Mouse (Mus musculus) ES-Bruce4 (cell line): ENCODE results near the gene Psmd11. TPM values are rescaled to one million over a fixed set of nuclear protein-coding genes. Genes with fewer than 3 reads are reported as not detected.

Experiments used
- H3K27ac ChIP-seq: 2 replicates; pipeline ENCODE4 v1.5.1; 2012; ENCODE audit warnings: low read length, inconsistent platforms; ENCODE audit not compliant: insufficient read depth
- H3K27me3 ChIP-seq: 2 replicates; pipeline ENCODE4 v1.6.1; 2012; ENCODE audit warnings: mild to moderate bottlenecking, low read length, inconsistent platforms; ENCODE audit not compliant: control insufficient read depth, poor library complexity, insufficient read depth, severe bottlenecking
- H3K36me3 ChIP-seq: 2 replicates; pipeline ENCODE4 v1.6.1; 2012; ENCODE audit warnings: inconsistent platforms, mild to moderate bottlenecking, low read length, moderate library complexity; ENCODE audit not compliant: control insufficient read depth, poor library complexity, insufficient read depth, severe bottlenecking
- H3K4me1 ChIP-seq: one replicate; pipeline ENCODE4 v1.8.1; 2011; ENCODE audit warnings: low read length; ENCODE audit not compliant: control insufficient read depth, insufficient read depth
- H3K4me3 ChIP-seq: 2 replicates; pipeline ENCODE4 v1.5.1; 2011; ENCODE audit warnings: low read depth, mild to moderate bottlenecking, low read length
- H3K9ac ChIP-seq: 2 replicates; pipeline ENCODE4 v1.6.1; 2012; ENCODE audit warnings: low read depth, mild to moderate bottlenecking, inconsistent platforms; ENCODE audit not compliant: poor library complexity, severe bottlenecking
- H3K9me3 ChIP-seq: replicated peaks from 2 replicates; pipeline ENCODE4 v1.6.1; 2012; ENCODE audit warnings: mild to moderate bottlenecking, low read length, inconsistent platforms; ENCODE audit not compliant: control insufficient read depth, poor library complexity, insufficient read depth, severe bottlenecking
- CTCF ChIP-seq: IDR thresholded peaks from one replicate; pipeline ENCODE4 v1.8.1; 2011; ENCODE audit warnings: low read depth, low read length
- EP300 ChIP-seq: IDR thresholded peaks from 2 replicates; pipeline ENCODE4 v1.6.1; 2011; ENCODE audit warnings: low read depth, low read length; ENCODE audit not compliant: insufficient read depth
- POLR2A ChIP-seq: IDR thresholded peaks from one replicate; pipeline ENCODE4 v1.8.1; 2011; ENCODE audit warnings: low read length; ENCODE audit not compliant: insufficient read depth
- polyA plus RNA-seq: library from polyadenylated mRNA; stranded (reverse); fragments of >200 nt; gene quantifications from 2 replicates; pipeline ENCODE4 v1.2.4, GENCODE M21; 2011; ENCODE audit warnings: low read depth; ENCODE audit not compliant: missing spikeins, insufficient read depth, insufficient read length

The Psmd11 gene
- polyA plus RNA-seq, 1 experiment = 261 TPM

DNA sequence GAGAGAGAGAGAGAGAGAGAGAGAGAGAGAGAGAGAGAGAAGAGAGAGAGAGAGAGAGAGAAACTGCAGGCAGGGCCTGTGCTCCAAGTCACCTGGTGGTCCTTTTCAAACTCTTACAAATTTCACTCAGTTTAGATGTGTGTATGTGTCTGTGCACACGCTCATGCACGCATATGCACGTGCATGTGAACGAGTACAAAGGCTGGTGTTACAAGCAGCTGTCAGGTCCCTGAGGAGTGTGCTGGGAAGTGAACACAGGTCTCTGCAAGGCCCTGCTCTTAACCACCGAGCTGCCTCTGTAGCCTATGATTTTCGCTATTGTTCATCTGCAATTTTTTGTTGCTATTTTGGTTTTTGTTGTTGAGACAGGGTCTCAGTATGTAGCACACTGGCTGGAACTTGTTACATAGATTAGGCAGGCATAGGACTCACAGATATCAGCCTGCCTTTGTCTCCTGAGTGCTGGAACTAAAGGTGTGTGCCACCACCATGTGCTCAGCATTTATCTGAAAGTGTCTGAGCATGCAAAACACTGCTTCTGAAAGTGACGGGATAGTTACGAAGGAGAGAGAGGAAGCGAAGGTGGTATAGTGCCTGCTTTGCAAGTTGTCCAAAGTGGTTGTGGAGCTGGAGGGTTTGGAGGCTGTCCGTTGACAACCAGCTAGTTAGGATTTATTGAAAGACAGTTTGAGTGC lies 69.0 kb downstream of the Psmd11 start:
- Histone ChIP-seq H3K9ac (no peak overlapping the region), H3K4me1 (no peaks in the 10 kb centered on the region), H3K9me3 (no peaks in the 10 kb centered on the region), H3K36me3 (no peaks in the 10 kb centered on the region), H3K27me3 (no peaks in the 10 kb centered on the region), H3K27ac (no peak overlapping the region), H3K4me3 (no peak overlapping the region)
- no peak for TF ChIP-seq EP300
- TF ChIP-seq POLR2A = no peak
- TF ChIP-seq CTCF = no peak

DNA sequence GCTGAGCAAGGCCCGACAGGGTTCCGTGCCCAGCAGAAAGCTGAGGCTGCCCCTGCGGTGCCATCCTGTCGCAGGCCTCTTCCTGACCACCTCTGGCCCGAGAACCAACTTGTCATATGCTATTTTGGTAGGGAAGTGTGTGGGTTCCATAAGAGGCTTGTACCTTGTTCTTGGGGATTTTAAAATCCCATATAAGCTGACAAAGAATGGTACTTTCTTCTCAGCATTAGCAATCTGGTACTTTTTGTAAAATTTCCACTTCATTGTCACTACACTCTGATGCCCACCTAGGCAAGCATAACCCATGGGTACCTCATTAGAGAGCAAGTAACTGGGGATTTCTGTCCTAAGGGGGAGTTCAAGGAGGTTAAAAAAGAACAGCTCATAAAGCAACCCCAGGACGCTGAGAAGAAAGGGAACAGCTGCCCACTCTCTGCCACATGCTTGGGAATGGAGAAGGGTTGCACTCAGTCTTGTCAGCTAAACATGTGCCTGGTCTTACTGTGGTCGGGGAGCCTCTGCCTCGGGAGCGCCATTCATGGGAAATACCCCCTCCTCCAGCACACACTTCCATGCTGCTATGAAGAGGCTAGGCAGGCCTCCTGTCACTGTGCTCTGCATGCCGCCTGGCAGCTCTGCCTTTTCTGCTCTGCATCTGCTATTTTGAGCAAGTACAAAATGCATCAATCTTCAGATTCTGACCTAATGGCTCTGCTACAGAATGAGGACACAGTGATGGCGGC lies 70.1 kb downstream of the Psmd11 start:
- Histone ChIP-seq H3K4me3 (no peak overlapping the region), H3K27ac (no peak overlapping the region), H3K4me1 (no peaks in the 10 kb centered on the region), H3K9ac (no peak overlapping the region), H3K9me3 (no peaks in the 10 kb centered on the region), H3K36me3 (no peaks in the 10 kb centered on the region), H3K27me3 (no peaks in the 10 kb centered on the region)
- TF ChIP-seq CTCF = no peak
- TF ChIP-seq POLR2A = no peak
- no peak for TF ChIP-seq EP300

DNA sequence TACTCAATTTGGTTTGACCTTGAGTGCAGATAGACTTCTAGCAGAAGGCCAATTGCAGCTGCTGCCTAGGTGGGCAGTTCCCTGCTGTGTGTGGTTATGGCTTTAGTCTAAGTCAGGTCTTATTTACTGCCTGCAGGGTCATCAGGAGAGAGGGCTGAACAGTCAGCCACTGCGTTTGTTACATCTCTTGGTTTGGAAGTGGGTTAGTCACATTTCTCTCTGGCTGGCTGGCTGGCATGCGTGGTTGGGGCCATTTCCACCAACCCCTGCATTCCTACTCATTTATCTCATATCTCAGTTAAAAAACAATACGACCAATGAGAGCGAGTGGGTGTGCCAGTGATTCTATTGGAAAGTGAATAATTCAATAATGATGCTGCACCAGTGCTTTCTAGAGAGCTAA lies 71.1 kb downstream of the Psmd11 start:
- no peak overlapping the region for H3K4me3 ChIP-seq
- H3K27ac ChIP-seq = no peak overlapping the region

DNA sequence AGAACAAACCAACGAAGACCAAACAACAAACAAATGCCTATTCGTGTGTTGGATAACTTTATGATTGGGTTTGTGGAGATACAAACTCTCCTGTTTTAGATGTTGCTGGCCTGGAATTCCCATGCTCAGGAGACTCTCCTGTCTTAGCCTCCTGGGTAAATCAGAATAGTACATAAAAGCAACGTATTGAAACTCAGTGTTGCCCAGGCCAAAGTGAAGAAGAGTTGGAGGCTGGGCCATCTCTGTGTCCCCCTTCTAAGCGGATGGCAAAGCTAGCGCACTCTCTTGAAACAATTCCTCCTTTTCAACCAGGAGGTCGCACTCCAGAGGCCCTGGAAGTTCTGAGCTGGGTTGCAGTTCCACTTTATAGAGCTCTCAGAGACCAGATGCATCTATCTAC lies 74.9 kb downstream of the Psmd11 start:
- no peak overlapping the region for H3K9ac ChIP-seq
- no peaks in the 10 kb centered on the region for H3K36me3 ChIP-seq
- TF ChIP-seq CTCF (no peak), POLR2A (no peak), EP300 (no peak)
- H3K27me3 ChIP-seq = no peaks in the 10 kb centered on the region
- no peak overlapping the region for H3K27ac ChIP-seq
- no peaks in the 10 kb centered on the region for H3K4me1 ChIP-seq
- no peak overlapping the region for H3K4me3 ChIP-seq
- H3K9me3 ChIP-seq = no peaks in the 10 kb centered on the region

More for the DNA sequence above, 71.1 kb downstream of the Psmd11 start:
- TF ChIP-seq CTCF (no peak), EP300 (no peak)
- Histone ChIP-seq H3K4me1 (no peaks in the 10 kb centered on the region), H3K9me3 (no peaks in the 10 kb centered on the region), H3K27me3 (no peaks in the 10 kb centered on the region), H3K9ac (no peak overlapping the region), H3K36me3 (no peaks in the 10 kb centered on the region)

DNA sequence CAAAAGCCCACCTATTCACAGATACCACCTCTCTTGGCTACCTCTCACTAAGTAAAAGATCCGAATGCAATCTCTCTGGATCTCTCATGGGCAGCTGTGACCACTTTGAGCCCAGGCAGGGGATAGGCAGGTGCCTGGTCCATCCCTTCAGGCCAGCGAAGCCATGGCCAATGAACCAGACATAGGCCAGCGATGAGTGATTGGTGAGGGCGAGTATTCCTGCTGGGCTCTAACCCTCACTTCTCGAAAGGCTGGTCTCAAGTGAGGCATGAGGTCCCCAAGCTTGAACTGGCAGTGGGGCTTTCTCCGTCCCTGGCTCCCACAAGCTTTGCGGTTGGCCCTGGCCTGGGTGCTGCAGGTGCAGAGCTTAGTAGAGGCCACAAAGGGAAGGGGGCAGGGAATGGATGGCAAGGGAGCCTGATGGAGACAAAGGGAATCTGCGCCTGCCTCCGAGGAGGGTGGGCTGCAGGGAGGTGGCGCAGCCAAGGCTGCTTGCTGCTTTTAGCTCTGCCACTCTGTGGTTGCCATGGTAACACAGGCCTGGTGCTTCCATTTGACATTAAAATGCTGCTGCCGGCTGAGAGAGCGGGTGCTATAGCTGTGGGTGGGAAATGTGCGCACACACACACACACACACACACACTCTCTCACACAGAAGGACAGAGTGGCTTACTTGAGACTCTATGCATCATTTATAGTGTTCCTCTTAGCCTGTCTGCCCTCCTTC lies 75.5 kb downstream of the Psmd11 start:
- Histone ChIP-seq H3K4me1 (no peaks in the 10 kb centered on the region), H3K9ac (no peak overlapping the region), H3K9me3 (no peaks in the 10 kb centered on the region), H3K4me3 (no peak overlapping the region), H3K36me3 (no peaks in the 10 kb centered on the region), H3K27me3 (no peaks in the 10 kb centered on the region), H3K27ac (no peak overlapping the region)
- TF ChIP-seq EP300 (no peak), POLR2A (no peak), CTCF (no peak)
